ENCODE assay signal across 23 mouse cellular contexts in genomic region chr10:101997612-101998011, GRCm38 (mm10).
"Had no signal": no experiment of that assay in that cellular context is flagged by ENCODE, and none has a peak within 500 bp of the region (broad histone marks: within the 10 kb centered on the region; RNA-seq: fewer than 3 reads in every experiment).

No protein-coding gene starts in this region.

- H3K4me2 ChIP-seq: limb, embryonic 12.5 days; limb, embryonic 15.5 days; liver, embryonic 11.5 days; lung, embryonic 14.5 days; midbrain, embryonic 12.5 days; midbrain, embryonic 15.5 days; neural tube, embryonic 12.5 days; neural tube, embryonic 15.5 days; stomach, embryonic 15.5 days had no signal

- H3K27me3 ChIP-seq: limb, embryonic 12.5 days; limb, embryonic 15.5 days; midbrain, embryonic 12.5 days; midbrain, embryonic 15.5 days; neural tube, embryonic 12.5 days; neural tube, embryonic 15.5 days; stomach, embryonic 15.5 days had no signal

- H3K4me3 ChIP-seq: layer of hippocampus, adult 2 months; limb, embryonic 12.5 days; limb, embryonic 15.5 days; midbrain, embryonic 12.5 days; midbrain, embryonic 15.5 days; neural tube, embryonic 12.5 days; neural tube, embryonic 15.5 days; stomach, embryonic 15.5 days had no signal

- H3K36me3 ChIP-seq: limb, embryonic 12.5 days; limb, embryonic 15.5 days; midbrain, embryonic 12.5 days; midbrain, embryonic 15.5 days; neural tube, embryonic 12.5 days; neural tube, embryonic 15.5 days; stomach, embryonic 15.5 days had no signal

- H3K9me3 ChIP-seq: limb, embryonic 12.5 days; limb, embryonic 15.5 days; midbrain, embryonic 12.5 days; midbrain, embryonic 15.5 days; neural tube, embryonic 12.5 days; neural tube, embryonic 15.5 days; stomach, embryonic 15.5 days had no signal

- H3K27ac ChIP-seq: kidney, postnatal 0 days; layer of hippocampus, adult 2 months; limb, embryonic 12.5 days; limb, embryonic 15.5 days; liver, embryonic 14.5 days; macrophage; midbrain, embryonic 12.5 days; midbrain, embryonic 15.5 days; neural tube, embryonic 12.5 days; neural tube, embryonic 15.5 days; stomach, embryonic 15.5 days had no signal

- ATAC-seq: liver, postnatal 0 days; lung, postnatal 0 days; midbrain, embryonic 15.5 days had no signal

- DNase-seq: kidney, postnatal 25 days; layer of hippocampus, adult 9-11 months; liver, postnatal 0 days; lung, embryonic 14.5 days; retina, postnatal 1 day; right cerebral cortex, postnatal 25 days; spleen, adult 18-20 months; thymus, adult 2 months; thymus, postnatal 14 days; thymus, postnatal 4 days had no signal

- H3K9ac ChIP-seq: limb, embryonic 12.5 days; limb, embryonic 15.5 days; liver, embryonic 14.5 days; liver, postnatal 0 days; lung, embryonic 14.5 days; midbrain, embryonic 12.5 days; midbrain, embryonic 15.5 days; neural tube, embryonic 12.5 days; neural tube, embryonic 15.5 days; stomach, embryonic 15.5 days had no signal

- H3K4me1 ChIP-seq: limb, embryonic 12.5 days; limb, embryonic 15.5 days; midbrain, embryonic 12.5 days; midbrain, embryonic 15.5 days; neural tube, embryonic 12.5 days; neural tube, embryonic 15.5 days; stomach, embryonic 15.5 days had no signal
